Mouse (Mus musculus) liver, adult 2 months (tissue): ENCODE measurements around the gene Mcidas.

Experiments
- CTCF ChIP-seq: fragments of 200-500 bp; IDR thresholded peaks from 2 replicates; pipeline ENCODE4 v1.5.1; 2011; ENCODE audit warnings: low read depth, low read length, control low read depth
- POLR2A ChIP-seq: fragments of 200-500 bp; IDR thresholded peaks from 2 replicates; pipeline ENCODE4 v1.6.1; 2011; ENCODE audit warnings: low read length, control low read depth; ENCODE audit not compliant: insufficient read depth; ENCODE audit errors: extremely low read depth

DNA sequence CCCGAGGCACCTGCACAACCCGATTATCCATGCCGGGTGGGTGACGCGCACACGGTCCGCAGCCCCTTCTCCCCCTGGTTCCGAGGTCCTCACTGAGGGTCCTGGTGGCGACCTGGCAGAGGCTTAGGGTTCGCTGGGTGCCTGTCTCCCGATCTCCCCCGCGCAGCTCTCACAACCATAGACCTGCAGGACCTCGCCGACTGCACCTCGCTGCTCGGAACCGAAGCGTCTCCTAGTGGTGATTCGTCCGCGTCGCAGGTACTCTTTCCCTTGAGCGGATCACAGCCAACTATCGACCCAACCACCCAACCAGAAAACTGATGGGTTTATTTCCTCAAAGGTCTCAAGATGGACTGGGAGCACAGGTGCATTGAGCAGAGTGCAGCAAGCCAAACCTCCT is 546 bp downstream of the Mcidas start:
- peak; percentile 91 for TF ChIP-seq CTCF
- TF ChIP-seq POLR2A: no peak
